Mouse (Mus musculus): ENCODE results near the gene Grhl1. TPM values are rescaled to one million over a fixed set of nuclear protein-coding genes. Genes with fewer than 3 reads are reported as not detected.

The Grhl1 gene
- total RNA-seq, 2 experiments from 2014 or later, result 0.93 to 1.4 TPM

DNA sequence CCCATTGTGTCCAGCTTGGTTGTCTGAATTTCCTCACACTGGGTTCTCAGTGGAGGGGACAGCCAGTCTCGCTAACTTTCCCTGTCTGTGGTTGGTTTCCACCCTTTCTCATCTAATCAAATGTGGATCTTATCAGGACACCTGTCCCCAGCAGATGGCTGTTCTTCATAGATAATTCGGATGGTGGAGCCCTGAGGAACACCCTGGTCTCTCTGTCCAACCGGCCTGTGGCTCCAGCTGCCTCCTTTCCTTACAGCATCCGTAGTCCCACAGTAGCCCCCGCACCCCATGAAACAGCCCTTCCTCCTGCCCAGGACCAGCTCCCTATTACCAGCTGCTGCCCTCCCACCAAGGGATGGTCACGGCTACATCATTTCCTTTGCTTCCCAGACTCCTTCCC is 73.8 kb downstream of the Grhl1 start:
- DNase-seq, result no peak

DNA sequence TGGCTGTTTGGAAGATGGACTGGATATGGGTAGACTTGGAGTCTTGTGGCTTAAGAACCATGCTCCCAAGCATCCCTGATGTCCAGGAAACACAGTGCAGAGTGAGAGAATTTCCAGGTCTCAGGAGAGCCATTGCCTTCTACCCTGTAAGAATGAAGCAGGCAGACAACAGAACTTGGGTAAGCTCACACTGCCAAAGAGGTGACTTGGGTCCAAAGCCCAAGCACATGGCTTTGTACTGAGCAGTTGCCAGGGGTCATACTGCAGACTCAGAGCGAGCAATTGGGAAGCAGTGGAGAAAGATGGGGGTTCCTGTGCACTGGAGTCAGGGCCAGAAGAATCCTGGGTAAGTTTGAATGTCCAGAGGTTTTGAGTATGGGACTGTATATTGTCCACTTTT is 76.0 kb downstream of the Grhl1 start:
- DNase-seq, result no peak

DNA sequence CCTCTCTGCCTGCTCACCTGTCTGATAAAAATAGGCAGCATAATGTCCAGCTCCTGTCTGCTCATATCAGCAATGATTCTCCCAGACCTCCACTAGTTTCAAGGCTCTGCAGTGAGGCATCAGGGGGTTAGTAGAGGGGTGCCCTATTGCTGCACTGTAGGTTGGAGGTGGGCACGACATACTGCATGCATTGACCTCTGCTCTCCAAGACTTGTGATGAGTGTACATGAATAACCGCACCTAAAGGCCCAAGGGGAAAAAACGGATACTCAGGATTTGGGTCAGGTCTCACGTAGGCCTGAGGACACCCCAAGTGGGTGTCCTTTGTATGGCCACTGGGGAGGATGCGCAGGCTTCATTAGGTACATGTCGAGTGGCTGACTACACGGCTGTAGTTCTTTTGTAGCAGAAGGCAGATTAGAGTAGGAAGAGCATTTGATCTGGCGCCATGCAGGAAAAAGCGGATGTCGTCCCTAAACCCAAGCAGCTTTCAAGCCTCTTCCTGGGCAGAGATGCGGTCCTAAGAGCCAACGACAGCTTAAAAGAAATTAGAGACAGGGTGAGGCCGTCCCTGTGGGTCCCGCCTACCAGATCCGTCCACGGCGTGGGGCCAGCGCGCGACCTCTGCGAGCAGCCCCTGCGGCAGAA is 78.5 kb downstream of the Grhl1 start:
- DNase-seq, result no peak

DNA sequence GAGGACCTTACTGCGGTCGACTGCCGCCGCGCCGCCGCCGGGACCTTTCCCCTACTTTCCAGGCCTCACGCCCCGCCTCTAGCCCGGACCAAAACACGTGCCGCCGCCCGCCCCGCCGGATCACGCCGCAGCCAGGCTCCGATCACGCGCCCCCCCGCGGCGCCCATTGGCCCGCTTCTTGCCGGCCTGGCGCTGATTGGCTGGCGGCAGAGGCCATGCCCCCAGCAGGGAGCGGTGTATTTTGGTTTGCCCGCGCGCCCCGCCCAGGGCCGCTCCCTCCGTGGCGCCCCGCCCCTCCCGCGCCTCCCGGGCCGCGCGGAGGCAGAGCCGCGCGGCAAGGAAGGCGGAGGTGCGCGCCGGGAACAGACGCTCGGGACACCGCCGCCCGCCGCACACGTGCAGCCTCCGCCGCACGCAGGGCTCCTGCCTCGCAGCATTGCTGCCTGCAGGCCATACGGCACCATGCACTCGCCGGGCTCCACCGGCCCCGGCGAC is 79.0 kb downstream of the Grhl1 start, which contains the start of gene Klf11:
TSS of gene Klf11 (plus strand) at position 212 of the 495 bp plus-strand sequence.
- peak; percentile 99 for DNase-seq

DNA sequence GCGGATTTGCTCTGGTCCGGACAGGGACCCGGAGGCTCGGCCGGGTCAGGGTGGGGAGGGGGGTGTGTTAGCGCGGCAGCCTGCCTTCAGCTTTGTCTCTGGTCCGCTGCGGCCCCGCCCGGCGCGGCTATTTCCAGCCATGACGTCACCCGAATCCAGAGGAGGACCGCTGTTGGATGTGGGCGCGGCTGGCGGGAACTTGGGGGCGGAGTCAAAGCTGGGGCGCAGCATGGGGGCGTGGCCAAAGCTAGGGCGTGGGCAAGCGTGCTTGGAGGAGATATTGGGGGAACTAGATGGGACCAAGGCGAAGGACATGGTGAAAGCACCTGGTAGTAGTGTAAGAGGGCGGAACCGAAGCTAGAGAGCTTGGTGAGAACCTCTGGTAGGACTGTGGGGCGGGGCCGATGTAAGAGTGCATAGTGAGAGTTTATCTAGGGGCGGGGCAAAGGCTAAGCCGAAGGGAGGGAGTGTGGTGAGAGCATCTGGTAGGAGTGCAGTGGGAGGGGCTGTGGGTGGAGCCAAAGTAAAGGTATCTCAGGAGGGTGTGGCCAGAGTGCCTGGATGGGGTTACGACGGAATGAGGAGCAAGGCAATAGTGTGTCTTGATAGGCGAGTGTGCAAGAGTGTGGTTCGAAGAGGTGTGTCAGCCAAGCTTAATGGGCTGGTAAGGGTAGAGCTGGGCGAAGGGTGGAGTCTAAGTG is 79.7 kb downstream of the Grhl1 start:
- DNase-seq, result peak; percentile 100

DNA sequence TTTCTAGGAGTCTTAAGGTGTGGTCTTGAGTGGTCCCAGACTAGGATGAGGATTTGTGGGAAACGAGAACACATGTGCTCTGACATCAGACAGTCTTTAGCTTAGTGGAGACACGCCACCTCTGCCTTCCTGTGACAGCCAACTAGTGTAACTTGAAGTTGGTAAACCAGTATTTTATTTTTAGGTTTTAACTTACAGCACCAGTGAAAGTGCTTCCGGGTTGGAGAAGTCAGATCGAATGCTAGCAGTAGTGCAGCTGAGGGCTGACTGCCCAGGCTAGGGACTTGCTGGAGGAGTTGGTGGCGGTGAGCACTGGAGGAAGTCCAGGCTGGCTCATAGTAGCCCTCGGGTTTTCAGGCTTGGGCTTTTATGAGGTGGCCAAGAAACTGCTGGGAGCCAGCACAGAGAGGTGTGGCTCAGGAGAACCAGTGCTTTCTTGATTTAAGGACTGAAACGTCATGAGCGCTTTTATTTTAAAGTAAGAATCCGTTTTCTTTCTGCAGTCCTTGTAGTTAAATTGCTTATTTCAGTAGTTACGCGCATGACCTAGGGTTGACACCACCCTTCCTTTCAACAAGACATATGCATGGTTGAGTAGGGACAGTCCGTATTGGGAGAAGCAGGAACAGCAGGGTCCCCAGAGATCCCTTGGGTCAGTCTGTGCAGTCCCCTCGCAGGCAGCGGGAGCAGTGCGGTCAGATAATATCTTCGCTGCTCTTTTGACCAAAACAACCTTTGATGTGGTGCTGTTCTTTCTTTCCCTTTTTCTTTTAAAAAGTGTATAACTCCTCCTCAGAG is 82.2 kb downstream of the Grhl1 start:
- no peak for DNase-seq

DNA sequence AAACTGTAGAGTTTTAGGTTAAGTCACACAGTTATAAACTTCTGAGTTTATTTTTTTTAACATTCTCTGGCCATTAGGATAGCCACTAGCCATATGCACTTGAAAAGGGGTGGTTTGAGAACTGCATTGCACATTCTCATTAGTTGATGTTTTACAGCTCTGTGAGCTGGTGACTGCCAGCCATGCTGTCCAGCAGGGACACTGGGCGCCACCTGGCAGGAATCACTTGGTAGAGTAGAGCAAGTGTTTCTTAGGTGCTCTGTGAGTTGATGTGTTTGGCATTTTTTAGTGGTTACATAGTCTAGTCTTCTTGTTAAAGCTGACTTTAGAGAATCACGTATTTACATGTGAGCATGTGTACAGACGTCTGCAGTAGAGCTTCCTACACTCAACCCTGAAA is 84.4 kb downstream of the Grhl1 start:
- DNase-seq, result no peak

DNA sequence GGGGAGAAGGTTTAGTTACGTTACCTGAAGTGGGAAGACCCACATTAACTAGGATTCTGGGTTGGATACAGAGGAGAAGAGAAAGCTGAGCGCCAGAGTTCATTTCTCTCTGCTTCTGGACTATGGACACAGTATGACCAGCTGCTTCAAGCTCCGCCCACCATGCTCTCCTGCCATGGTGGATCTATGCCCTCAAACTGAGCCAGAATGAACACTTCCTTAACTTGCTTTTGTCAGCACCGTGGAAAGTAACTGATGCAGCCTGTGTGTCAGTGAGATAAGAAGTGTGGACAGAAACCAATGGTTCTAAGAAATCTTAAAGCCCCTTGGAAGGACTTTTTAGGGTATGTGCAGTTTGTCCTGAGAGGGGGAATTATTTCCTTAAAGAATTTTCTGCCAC is 86.9 kb downstream of the Grhl1 start:
- DNase-seq, result no peak

DNA sequence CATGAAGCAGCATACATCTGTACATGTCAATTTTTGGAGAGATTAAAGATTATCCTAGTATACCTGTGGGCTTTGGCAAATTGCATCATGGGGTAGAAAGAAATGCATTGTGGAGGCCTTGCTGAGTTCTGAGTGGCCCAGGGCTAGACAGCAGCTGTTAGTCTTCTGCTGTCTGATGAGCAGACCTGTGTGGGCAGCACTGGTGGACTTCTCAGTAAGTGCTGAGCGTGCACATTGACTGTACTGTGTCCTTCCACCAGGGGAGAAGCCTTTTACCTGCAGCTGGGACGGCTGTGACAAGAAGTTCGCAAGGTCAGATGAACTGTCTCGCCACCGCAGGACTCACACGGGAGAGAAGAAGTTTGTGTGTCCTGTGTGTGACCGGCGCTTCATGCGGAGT is 87.8 kb downstream of the Grhl1 start:
- DNase-seq, result no peak

DNA sequence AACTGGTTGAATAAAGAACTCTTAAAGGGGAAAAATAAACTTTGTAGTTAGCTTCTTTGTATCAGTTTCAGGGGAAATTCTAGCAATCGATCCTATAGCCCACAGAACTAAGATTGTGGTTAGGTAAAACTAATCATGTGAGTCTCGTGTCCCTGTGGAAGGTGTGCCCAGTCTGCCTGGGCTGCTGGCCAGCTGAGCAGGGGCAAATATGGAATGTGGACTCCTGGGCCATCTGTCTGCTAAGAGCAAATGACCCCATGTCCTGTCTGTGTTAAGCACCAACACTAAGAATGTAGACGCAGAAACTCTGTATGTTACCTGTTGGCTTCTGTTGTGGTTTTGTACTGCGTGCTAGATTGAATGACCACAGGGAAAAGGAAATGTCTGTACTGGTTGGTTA is 89.0 kb downstream of the Grhl1 start:
- peak; percentile 53 for DNase-seq

DNA sequence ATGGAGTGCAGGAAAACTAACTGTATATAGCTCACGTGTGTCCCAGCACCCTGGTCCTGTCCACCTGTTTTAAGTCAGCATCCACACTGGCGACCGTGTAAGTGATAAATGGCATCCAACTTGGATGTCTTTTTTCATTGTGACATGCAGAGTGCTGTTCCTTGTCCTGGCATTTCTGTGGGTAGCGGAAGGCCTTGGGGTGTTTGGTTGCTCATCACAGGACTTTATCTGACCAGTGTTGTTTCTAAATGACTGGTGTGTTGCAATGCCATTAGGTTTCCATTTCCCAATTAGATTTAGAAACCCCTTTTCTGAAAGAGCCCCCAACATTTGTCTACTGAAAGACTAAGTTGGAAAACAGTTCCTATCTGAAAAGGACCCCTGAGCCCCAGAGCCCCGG is 90.0 kb downstream of the Grhl1 start:
- DNase-seq, result no peak

Other genes with a start within 250 kb of the Grhl1 start
- 10 to 100 TPM; 17.2 to 17.8 TPM for gene Taf1b, start 73.9 kb upstream of the Grhl1 start, total RNA-seq (2021)
- 10 to 100 TPM; 32.6 to 35.8 TPM for gene Klf11, start 79.0 kb downstream of the Grhl1 start, total RNA-seq (2021)
- gene Cys1, start 109.5 kb downstream of the Grhl1 start, total RNA-seq (2021), result 1 to 10 TPM; 2.8 to 3.4 TPM
- 100 to 1,000 TPM; 166 to 174 TPM for gene Rrm2, start 136.0 kb downstream of the Grhl1 start, total RNA-seq (2021)

Measured in heart, postnatal 4 days (tissue).